Mouse (Mus musculus) leukemia stem cell, adult 10-12 weeks (primary cell): Measurements from ENCODE around the gene Isca2. TPM values are rescaled to one million over a fixed set of nuclear protein-coding genes. Genes with fewer than 3 reads are reported as not detected.

Experiments
- polyA plus RNA-seq: library from polyadenylated mRNA; stranded (reverse); fragments of >175 nt; gene quantifications from 2 replicates; pipeline ENCODE4 v1.2.3, GENCODE M21; 2012; ENCODE audit warnings: low replicate concordance

The Isca2 gene
- polyA plus RNA-seq, result 33.6 and 73.2 TPM in 2 replicates

DNA sequence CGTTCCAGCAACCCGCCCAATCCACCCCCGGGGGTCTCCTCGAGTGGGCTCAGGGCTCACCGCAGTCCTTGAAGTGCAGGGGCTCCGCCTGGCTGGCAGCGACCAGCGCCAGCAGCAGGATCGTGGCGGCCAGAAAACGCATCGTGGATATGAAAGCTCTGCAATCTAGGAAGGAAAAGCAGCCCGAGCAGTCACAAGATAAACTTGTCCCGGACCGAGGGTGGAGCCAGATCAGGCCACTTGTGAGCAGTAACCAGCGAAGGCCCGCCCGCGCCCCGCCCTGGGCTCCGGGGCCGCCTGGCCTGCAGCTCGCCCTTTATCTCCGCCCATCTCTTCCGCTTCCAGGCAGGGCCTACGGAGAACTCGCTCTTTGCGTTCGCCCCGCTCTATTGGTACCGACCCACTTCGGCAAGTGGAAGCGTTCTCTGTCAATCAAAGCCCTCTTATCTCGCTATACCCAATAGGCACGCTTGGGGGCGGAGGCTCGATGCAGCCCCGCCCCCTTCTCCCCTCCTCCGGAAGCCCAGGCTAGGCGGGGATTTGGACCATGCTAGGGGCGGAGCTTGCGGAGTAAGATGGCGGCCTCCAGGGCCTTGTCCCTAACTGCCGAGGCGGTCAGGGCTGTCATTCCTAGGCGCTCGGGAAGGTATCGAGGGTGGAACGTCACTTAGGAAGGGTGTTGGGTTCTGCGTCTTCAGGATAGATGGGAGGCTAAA is at the start of gene Isca2, which contains the start of gene Npc2:
TSS of gene Isca2 (plus strand) at position 526 of the 716 bp plus-strand sequence.
TSS of gene Npc2 (minus strand) at position 427 of the 716 bp plus-strand sequence.

Other genes with a start within 250 kb of the Isca2 start
- not detected in 2 replicates for gene Vsx2, start 203.5 kb upstream of the Isca2 start, polyA plus RNA-seq
- 3.3 and 3.4 TPM in 2 replicates for gene Abcd4, start 155.8 kb upstream of the Isca2 start, polyA plus RNA-seq
- not detected in 2 replicates for gene Vrtn, start 132.2 kb upstream of the Isca2 start, polyA plus RNA-seq
- 0.14 and 2.6 TPM in 2 replicates for gene Syndig1l, start 74.4 kb upstream of the Isca2 start, polyA plus RNA-seq
- gene Npc2, start 99 bp upstream of the Isca2 start, polyA plus RNA-seq, result 5.7 and 183 TPM in 2 replicates
- gene Ltbp2, start 103.3 kb downstream of the Isca2 start, polyA plus RNA-seq, result 2.6 and 2.8 TPM in 2 replicates
- 8.2 and 52.1 TPM in 2 replicates for gene Fcf1, start 197.6 kb downstream of the Isca2 start, polyA plus RNA-seq
- 3.0 and 13.0 TPM in 2 replicates for gene Arel1, start 197.6 kb downstream of the Isca2 start, polyA plus RNA-seq
- 30.9 and 74.8 TPM in 2 replicates for gene Ylpm1, start 223.1 kb downstream of the Isca2 start, polyA plus RNA-seq